Mouse (Mus musculus) cerebellum, adult 9-10 months (tissue): ENCODE measurements around the gene Tbc1d7.

Experiments used
- DNase-seq: peaks from one replicate; pipeline ENCODE4 v3.0.0; 2022

Tbc1d7 gene

GRCm38 (mm10) chr13:43193266-43193665 is 22.0 kb upstream of the Tbc1d7 start:
- DNase-seq, result no peak

GRCm38 (mm10) chr13:43191741-43192192 is 20.5 kb upstream of the Tbc1d7 start:
- DNase-seq, result no peak

- no peak for DNase-seq
Observed at GRCm38 (mm10) chr13:43191290-43191689, 20.0 kb upstream of the Tbc1d7 start.

- no peak for DNase-seq
Observed at GRCm38 (mm10) chr13:43187736-43188135, 16.4 kb upstream of the Tbc1d7 start.

- no peak for DNase-seq
Observed at GRCm38 (mm10) chr13:43183248-43184055, 12.2 kb upstream of the Tbc1d7 start.

GRCm38 (mm10) chr13:43182465-43183201 is 11.3 kb upstream of the Tbc1d7 start:
- peak; percentile 89 for DNase-seq

GRCm38 (mm10) chr13:43181104-43181503 is 9.8 kb upstream of the Tbc1d7 start:
- no peak for DNase-seq

GRCm38 (mm10) chr13:43177317-43177716 is 6.0 kb upstream of the Tbc1d7 start:
- no peak for DNase-seq

GRCm38 (mm10) chr13:43176676-43177075 is 5.4 kb upstream of the Tbc1d7 start:
- DNase-seq, result no peak

- DNase-seq, result peak; percentile 91
Observed at GRCm38 (mm10) chr13:43173262-43173661, 2.0 kb upstream of the Tbc1d7 start.

- DNase-seq, result peak; percentile 55
Observed at GRCm38 (mm10) chr13:43172036-43172713, 874 bp upstream of the Tbc1d7 start.

- no peak for DNase-seq
Observed at GRCm38 (mm10) chr13:43167721-43168120, 3.6 kb downstream of the Tbc1d7 start.

GRCm38 (mm10) chr13:43159429-43159828 is 11.9 kb downstream of the Tbc1d7 start:
- no peak for DNase-seq

- DNase-seq, result no peak
Observed at GRCm38 (mm10) chr13:43158281-43158680, 13.0 kb downstream of the Tbc1d7 start.

GRCm38 (mm10) chr13:43157370-43157769 is 13.9 kb downstream of the Tbc1d7 start:
- DNase-seq, result no peak

GRCm38 (mm10) chr13:43152005-43152520 is 19.2 kb downstream of the Tbc1d7 start:
- no peak for DNase-seq

- no peak for DNase-seq
Observed at GRCm38 (mm10) chr13:43149661-43150060, 21.6 kb downstream of the Tbc1d7 start.

GRCm38 (mm10) chr13:43148692-43149091 is 22.6 kb downstream of the Tbc1d7 start:
- DNase-seq, result no peak

GRCm38 (mm10) chr13:43146515-43147258 is 24.6 kb downstream of the Tbc1d7 start:
- DNase-seq, result no peak

- no peak for DNase-seq
Observed at GRCm38 (mm10) chr13:43144720-43145418, 26.4 kb downstream of the Tbc1d7 start.

GRCm38 (mm10) chr13:43134468-43134867 is 36.8 kb downstream of the Tbc1d7 start:
- peak; percentile 13 for DNase-seq

GRCm38 (mm10) chr13:43133400-43133799 is 37.9 kb downstream of the Tbc1d7 start:
- no peak for DNase-seq
